Mouse (Mus musculus) hematopoietic stem cell, adult 5-6 weeks (primary cell): ENCODE data around the gene Cfap99. TPM values are rescaled to one million over a fixed set of nuclear protein-coding genes. Genes with fewer than 3 reads are reported as not detected.

Experiments
- ATAC-seq, 2 experiments: fragments of 125-278 bp in 1 of 2; replicated peaks in 1 of 2; 2 replicates each; pipeline ENCODE4 v1.8.0; 2016 to 2017; ENCODE audit warnings: inconsistent platforms in 2 of 2, mild to moderate bottlenecking in 2 of 2, moderate number of reproducible peaks in 2 of 2, low read depth in 1 of 2, moderate TSS enrichment in 1 of 2; ENCODE audit not compliant: low FRiP score in 2 of 2, poor library complexity in 2 of 2, severe bottlenecking in 2 of 2, insufficient read depth in 1 of 2, low TSS enrichment in 1 of 2
- total RNA-seq: library from RNA; stranded (forward); fragments of 172-1452, 232-1000 nt; gene quantifications from 2 replicates; pipeline ENCODE4 v1.2.3, GENCODE M21; 2017

The Cfap99 gene
- total RNA-seq, 1 experiment from 2014 or later: not detected

DNA sequence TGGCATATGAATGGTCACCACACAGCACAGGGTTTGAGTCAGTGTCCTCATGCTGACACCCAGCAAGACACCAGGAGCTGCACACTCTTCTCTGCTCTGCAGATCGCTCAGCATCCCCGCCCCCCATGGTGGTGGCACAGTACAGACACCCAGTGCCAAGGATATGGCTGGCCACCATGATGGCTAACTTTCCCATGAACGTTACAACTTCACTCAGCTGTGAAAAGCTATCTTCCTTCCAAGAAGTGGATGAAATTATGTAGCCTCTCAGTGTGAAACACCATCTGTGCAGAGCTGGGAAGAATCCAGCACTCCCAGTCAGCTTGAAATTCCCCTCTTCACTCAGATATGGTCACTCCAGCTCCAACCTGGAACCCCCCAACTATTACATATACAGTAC, 14.1 kb upstream of the Cfap99 start:
- ATAC-seq: no peak

DNA sequence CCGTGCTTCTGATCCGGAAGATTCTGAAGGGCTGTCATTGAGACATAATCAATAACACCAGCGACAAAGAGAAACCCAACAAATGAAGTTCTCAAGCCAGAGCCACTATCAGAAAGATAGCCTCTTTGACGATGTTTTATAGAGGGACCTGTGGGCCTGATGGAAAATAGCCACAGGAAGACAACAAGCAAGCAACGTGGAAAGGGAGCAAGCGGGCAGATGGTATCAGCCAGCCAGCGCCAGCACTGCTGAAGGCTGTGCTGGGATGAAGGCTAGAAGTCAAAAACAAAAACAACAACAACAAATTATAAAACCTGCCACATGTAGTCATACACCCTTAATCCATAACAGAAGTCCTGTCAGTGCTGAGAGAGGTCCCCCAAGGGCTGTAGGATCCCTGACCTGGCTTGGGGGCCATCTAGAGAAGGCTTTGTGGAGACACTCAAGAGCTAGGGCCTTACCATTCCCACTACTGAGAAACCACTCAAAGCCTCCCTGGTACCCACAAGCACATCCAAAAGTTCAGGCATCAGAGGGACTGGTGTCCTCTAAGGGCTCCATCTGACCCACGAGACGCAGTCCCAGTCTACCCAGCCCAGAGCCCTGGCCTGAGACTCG, 13.6 kb upstream of the Cfap99 start:
- ATAC-seq: no peak

DNA sequence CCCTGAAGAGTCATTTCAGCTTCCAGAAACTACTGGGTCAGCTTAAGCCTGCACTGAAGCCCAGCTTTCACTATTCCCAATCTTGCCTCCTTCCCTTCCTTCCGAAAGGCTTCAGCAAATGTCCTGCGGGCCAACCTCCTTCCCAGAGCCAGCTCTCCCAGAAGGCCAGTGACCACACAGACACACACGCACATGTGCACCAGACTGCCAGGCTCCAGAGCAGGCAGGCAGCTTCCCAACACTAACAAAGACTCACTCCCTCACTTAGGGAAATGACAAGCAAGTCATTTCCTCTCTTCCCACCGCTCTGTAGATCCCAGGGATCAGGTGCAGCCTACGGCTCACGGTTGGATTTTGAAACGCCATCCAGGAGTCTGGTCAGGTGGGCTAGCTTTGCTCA, 12.2 kb upstream of the Cfap99 start:
- no peak for ATAC-seq

DNA sequence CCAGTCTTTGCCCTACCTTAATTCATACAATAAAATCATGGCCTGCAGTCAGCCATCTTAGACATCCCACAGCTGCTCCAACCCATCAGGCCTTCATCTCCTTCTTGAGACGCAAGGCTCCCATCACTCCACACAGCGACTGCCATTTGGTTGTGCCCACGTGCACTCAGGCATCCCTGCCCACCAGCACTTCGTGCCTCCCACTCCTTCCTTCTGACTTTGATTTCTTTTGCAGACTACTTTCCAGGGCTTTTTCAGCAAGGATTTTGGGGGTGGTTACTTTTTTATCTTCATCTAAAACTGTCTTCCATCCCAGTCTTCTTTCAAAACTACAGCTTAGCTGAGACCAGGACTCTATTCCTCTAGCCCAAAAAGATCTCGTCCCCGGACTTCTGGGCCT, 11.7 kb upstream of the Cfap99 start:
- no peak for ATAC-seq

DNA sequence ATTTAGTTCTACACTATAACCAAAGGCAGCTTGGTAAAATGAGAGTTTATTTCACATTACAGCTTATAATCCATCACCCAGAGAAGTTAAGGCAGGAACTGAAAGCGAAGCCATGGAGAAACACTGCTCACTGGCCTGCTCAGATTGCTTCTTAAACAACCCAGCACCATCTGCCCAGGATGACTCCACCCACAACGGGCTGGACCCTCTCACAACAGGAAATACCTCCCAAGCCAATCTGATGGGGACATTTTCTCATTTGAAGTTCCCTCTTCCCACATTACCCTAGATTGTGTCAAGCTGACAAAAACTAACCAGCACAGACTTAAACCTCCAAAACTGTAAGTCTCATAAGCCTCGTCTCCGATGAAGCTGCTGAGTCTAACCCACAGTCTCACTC, 10.3 kb upstream of the Cfap99 start:
- no peak for ATAC-seq

DNA sequence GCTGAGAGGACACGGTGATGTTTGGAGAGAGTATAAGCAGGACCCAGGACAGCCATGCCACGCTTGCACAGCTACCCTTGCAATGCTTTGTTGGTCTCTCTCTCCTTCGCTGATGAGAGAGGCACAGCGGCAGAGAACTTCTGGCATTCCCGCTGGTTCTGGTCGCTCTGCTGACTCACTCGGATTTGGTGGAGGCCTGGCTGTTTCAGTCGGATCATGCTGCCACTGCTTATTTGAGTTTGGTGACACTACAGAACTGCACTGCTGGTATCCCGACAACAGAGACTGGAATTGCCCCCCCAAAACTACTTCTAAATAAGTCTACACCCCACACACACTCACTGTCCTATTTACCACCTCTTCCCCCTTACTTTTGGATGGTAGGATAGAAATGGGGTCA, 9.2 kb upstream of the Cfap99 start:
- ATAC-seq: no peak

DNA sequence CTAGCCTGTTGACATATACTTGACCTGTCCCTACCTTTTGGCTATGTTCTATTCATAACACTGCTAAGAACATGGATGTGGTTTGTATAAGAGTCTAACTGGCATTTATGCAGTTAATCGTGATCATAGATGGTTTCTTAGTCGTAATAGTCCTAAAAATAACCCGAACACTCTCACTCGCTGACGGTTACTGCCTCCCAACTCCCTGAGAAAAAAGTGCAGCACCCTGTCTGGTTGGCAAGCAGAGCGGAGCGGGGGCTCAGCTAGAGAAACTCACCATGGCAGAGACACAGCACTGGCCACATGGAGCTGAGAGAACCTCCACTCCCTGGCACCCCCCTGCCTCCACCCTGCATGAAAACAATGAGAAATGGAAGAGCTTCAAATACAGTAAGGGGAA, 7.4 kb upstream of the Cfap99 start:
- ATAC-seq: no peak

DNA sequence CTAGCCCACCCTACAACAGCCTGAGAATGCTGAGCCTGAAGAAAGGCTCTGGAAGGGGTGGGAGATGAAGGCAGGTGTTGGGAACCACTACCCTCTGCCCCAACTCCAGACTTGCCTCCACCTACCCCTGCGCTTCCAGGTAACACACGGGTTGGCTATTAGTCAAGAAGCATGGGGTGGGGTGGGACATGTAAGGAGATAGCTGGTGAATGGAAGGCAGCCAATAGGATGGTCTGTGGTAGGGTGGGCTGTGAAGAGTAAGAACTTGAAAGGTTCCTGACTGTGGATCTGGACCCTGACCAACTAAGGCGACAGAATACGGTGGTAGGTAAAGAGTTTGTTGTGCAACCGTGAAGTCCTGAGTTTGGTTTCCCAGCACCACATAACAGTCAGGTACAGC, 5.0 kb upstream of the Cfap99 start:
- no peak for ATAC-seq

DNA sequence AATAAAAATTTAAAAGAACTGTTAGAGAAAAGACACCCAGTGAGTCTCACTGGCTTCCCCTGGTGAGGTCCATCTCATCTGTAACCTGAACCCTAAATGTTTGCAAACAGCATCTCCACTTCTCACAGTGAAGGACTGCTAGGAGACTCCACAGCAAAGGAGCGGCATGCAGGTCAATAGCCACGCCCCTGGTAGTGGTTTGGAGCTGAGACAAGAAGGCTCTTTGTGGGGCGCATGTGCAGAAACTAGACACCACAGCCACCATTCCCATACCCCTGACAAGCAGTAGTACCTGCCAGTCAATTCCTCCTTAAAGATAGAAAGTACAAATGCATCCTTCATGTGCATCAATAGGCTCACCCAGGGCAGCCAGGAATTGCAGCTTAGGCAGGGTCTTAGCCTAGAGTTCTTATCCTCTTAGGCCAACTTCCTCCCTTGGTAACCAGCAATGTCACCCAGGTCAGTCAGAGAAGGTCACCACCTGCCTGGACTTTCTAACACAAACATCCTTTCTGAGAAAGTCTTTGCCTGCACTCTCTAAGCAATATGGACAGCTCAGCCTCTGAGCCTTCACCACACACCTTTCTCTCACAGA, 4.1 kb upstream of the Cfap99 start:
- no peak for ATAC-seq

DNA sequence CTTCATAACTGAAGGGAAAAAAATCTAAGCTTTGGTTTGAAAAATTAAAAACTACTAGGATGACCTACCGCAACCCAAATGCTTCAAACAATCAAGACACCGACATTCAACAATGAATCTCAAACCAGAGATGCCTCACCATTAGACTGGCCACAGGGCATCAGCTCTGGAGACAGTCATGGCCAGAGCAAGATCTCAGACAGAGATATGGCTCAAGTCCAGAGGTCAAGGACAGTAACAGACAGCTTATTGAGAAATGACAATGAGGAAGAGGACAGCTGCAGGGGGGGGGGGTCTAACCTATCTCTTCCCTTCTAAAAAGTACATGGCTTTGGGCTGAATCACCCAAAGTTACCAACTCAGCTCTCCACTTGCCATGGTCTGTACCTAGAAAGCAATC, 3.1 kb upstream of the Cfap99 start:
- no peak for ATAC-seq

DNA sequence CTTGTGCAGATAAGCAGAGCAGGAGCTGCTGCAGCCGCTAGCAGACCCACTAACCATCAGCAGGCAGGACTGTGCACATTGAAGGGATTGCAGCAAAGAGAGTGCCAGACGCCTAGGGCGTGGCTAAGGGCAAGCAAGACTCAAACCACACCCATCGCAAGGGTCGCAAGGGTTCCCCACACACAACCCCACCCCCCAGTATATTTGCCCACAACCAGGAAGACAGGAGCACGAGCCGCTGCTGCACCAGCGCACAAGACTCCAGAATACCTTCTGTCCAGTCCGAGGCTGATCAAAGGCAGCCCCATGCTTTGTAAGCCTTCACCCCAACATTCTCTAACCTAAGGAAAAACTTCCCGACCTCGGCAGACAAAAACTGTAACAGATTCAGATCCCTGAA, 1.9 kb upstream of the Cfap99 start:
- no peak for ATAC-seq

DNA sequence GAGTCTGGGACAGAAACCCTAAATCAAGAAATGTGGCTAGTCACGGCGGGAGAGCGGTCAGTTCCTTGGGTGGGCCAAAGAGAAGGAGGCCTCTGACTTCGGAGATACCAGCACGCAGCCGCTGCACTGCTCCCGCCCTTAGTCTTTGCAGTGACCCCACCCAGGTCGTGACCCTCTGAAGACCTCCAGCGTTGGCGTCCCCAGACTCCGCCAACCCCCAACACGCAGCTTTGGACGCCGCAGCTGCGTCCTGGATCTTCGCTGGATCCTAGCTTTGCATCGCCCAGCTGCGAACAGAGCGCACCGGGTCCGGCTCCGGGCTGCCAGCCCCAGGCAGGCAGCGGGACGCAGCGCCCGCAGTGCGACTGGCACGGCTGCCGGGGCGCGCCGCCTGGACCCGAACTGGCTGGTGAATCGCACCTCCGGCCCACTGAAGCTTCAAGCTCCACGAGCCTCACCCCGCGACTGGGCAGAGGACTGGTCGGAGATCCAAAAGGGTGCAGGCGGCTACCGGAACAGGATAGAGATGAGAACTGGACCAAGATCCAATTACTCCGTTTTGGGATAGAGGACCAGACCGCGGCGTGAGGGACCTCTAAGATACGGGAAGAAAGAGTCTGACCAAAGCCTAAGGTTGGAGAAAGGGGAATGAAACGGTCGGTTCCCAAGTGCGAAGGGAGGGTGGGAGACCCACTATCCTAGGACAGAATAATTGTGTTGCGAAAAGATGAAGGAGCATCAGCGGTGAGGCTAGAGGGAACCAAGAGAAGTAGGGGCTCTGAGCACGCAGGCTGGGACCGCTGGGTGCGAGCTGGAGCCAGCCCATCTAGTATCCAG, 1.2 kb upstream of the Cfap99 start:
- ATAC-seq: no peak

DNA sequence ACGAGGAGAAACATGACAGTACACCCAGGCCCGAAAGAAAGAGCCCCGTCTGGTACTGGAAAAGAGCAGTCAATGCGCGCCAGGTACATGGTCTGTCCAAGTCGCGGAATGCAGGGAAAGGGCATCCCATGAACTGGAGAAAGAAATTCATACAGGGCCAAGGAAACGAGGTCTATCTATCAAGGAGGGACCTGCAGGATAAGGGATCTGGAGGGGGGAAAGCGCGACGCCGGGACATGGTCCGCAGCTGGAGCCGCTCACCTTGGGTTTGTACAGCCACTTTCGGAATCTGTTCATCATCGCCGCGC, 608 bp upstream of the Cfap99 start:
- ATAC-seq: no peak

DNA sequence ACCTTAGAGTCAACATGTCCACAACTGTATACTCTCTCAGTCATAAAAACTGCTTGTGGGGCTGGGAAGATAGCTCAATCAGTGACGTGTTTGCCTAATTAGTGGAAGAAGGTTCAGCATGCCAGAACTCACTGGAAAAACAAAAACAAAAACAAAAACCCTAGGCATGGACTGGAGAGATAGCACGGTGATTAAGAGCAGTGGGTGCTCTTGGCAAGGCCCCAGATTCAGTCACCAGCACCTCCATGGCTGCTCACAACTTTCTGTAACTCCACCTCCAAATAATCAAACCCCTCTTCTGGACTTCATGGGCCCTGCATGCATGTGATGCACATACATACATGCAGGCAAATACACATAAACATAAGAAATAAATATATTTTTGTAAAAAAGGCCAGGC, 886 bp downstream of the Cfap99 start:
- no peak for ATAC-seq

DNA sequence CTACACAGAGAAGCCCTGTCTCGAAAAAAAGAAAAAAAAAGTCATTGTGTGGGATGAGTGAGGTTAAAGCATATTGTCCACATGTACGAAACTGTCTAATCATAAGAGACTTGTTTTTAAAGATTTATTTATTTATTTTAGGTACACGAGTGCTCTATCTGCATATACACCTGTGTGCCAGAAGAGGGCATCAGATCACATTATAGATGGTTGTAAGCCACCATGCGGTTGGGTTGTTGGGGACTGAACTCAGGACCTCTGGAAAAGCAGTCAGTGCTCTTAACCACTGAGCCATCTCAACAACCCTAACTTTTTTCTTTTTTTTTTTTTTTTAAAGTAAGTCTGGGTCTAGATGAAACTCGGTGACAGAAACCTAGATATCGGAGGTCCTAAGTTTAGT, 5.0 kb downstream of the Cfap99 start:
- no peak for ATAC-seq

DNA sequence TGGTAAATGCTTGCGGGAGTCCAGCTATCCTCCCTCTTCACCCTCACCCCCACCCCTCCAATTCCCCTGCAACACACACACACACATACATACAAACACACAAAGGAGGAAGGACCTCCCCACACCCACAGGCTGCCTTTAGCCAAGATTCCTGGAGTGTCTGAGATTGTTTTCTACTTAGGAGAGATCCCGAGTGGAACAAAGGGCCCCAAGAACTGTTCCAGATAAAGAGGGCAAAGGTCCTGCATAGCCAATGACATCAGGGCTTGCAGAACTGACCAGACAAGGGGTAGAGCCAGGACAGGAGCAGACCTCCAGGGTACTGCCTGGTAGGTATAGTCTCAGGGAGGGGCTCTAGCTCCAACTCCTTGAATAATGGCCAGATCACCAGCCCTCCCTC, 6.3 kb downstream of the Cfap99 start:
- no peak for ATAC-seq

DNA sequence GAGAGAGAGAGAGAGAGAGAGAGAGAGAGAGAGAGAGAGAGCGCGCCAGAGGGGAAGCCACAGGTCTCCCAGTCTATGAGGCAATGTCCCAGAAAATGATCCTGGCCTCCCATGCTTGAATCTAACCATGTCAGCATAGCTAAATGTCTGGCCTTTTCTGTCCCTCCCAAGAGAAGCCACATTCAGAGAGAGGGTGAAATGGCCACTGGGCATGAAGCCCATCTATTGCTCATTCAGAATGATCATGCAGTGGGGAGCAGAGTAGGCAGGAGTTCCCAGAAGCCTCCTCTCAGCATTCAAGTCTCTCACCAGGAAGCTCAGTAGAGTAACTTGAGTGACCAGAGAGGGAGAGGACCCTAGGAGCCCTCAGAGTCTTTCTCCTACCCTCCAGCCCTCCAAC, 6.7 kb downstream of the Cfap99 start:
- ATAC-seq: no peak

DNA sequence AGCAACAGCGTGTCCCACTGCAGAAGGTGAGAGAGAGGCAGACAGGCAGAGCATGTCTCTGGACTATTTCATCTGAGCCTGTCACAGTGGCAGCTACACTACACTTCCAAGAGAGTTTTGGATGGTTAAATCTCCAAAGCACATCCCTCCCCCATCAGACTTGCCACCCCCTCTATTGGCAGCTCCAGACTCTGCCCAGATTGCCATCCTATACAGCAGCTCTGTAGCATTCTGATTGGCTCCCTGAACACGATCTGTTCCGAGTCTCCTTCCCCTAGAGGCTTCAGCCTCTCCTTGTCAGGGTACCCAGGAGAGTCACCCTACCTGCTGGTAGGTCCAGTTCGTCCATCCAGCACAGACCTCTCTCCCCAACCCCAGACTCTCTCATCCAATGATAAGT, 9.7 kb downstream of the Cfap99 start:
- no peak for ATAC-seq
